Mouse (Mus musculus) CH12.LX (cell line): Measurements from ENCODE around the gene Ints7.

Experiments
- CTCF ChIP-seq, 2 experiments: IDR thresholded peaks in 1 of 2; conservative IDR thresholded peaks in 1 of 2; 2 replicates each; pipeline ENCODE4 v1.5.1; 2011 to 2012; ENCODE audit warnings: low read depth in 2 of 2, low read length in 2 of 2, improper control_type of control experiment in 1 of 2, inconsistent platforms in 1 of 2, mild to moderate bottlenecking in 1 of 2, moderate library complexity in 1 of 2
- EP300 ChIP-seq: IDR thresholded peaks from 2 replicates; pipeline ENCODE4 v1.6.1; 2011; ENCODE audit warnings: low read length, improper control_type of control experiment
- MAZ ChIP-seq: IDR thresholded peaks from 2 replicates; pipeline ENCODE4 v1.6.1; 2012; ENCODE audit warnings: low read depth, mild to moderate bottlenecking, inconsistent platforms, low read length, improper control_type of control experiment, moderate library complexity
- RCOR1 ChIP-seq: conservative IDR thresholded peaks from 2 replicates; pipeline ENCODE4 v1.6.1; 2012; ENCODE audit warnings: low read depth, mild to moderate bottlenecking, inconsistent platforms, low read length, improper control_type of control experiment
- SIN3A ChIP-seq: IDR thresholded peaks from 2 replicates; pipeline ENCODE4 v1.6.1; 2012; ENCODE audit warnings: low read length, improper control_type of control experiment, inconsistent platforms
- TBP ChIP-seq: conservative IDR thresholded peaks from 2 replicates; pipeline ENCODE4 v1.6.1; 2011; ENCODE audit warnings: low read depth, low read length, improper control_type of control experiment
- TCF12 ChIP-seq: IDR thresholded peaks from 2 replicates; pipeline ENCODE4 v1.6.1; 2014; ENCODE audit warnings: low read depth, mild to moderate bottlenecking, inconsistent platforms, low read length, improper control_type of control experiment
- ZC3H11A ChIP-seq: IDR thresholded peaks from 2 replicates; pipeline ENCODE4 v1.6.1; 2012; ENCODE audit warnings: low read depth, mild to moderate bottlenecking, inconsistent platforms, low read length, improper control_type of control experiment
- ZMIZ1 ChIP-seq: IDR thresholded peaks from 2 replicates; pipeline ENCODE4 v1.6.1; 2012; ENCODE audit warnings: low read depth, mild to moderate bottlenecking, inconsistent platforms, low read length, improper control_type of control experiment

- TF ChIP-seq TCF12, result no peak
- TF ChIP-seq ZMIZ1, result no peak
- TF ChIP-seq EP300, result no peak
- TF ChIP-seq TBP, result no peak
- TF ChIP-seq MAZ, result no peak
- no peak for TF ChIP-seq ZC3H11A
- TF ChIP-seq CTCF (conservative IDR thresholded peaks at IDR 0.05 in 1 of 2, IDR thresholded peaks at IDR 0.05 in 1 of 2; ENCODE audit: low read depth in 2 of 2, low read length in 2 of 2), result no peak
- no peak for TF ChIP-seq SIN3A
- TF ChIP-seq RCOR1, result no peak
Measured at GRCm38 (mm10) chr1:191612877-191613276, 37.4 kb downstream of the Ints7 start.
